Mouse (Mus musculus): ENCODE data around the gene Actl10.

DNA sequence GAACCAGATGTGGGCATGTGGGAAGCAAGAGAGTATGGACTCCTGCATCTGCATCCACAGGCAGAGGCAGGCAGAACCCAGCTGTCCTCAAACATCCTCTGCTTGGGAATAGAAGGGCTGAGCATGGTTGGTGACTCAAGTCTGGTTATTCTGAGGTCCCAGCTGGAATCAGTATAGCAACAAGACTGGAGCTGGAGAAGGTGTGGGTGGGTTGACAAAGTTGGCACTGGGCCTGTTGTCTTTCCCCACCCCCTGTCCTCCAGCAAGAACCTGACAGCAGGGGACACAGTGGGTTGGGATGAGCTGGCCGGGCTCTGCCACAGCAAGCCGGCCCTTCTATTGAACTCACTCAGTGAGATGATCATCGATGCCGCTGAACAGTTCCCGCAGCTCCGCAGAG is 3.7 kb downstream of the Actl10 start:
- TF ChIP-seq CTCF (IDR thresholded peaks at IDR 0.05; ENCODE audit: borderline replicate concordance, control insufficient read depth, extremely low read depth, insufficient read depth, low read length, poor library complexity), result no peak
- TF ChIP-seq POLR2A (IDR thresholded peaks at IDR 0.05; ENCODE audit: control insufficient read depth, extremely low read depth, insufficient read depth, low read length, poor library complexity), result no peak
